Mouse (Mus musculus): ENCODE measurements around the gene Mettl27.

DNA sequence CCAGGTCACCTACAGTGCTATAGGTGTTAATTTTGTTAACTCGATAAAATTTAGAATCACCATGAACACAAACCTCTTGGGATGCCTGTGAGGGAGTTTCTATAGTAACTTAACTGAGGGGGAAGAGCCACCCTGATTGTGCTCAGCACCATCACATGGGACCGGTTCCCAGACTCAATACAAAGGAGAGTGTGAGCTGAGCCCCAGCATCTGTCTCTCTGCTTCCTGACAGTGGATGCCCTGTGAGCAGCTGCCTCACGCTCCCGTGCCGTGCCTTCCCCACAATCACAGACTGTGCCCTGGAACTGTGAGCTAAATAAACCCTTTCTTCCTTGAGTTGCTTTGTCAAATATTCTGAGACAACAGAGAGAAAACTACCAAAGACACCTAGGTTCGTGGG lies 9.0 kb upstream of the Mettl27 start:
- no peak for TF ChIP-seq CTCF (IDR thresholded peaks at IDR 0.05; ENCODE audit: insufficient read depth, low read length)
- no peak for TF ChIP-seq POLR2A (IDR thresholded peaks at IDR 0.05; ENCODE audit: borderline replicate concordance, extremely low read depth, low read depth, low read length)
